Mouse (Mus musculus): ENCODE data around the gene Chil1.

DNA sequence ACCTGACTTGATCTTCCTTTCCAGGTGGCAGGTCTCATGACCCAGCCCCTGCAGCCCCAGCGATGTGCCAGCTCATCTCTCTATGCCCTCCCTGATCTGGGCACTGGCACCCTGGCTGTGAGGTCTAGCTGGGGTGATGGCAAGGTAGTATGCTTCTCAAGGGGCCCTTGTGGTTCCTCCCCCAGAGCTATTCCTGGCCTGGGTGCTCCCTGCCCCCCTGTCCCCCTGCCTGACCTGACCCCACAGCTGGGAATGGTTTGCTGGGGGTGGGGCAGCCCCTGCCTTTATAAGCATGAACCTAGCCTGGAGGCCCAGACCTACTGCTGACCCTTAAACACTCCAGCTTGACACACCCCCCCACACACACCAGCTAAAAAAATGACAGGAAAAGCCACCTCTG, 11.2 kb downstream of the Chil1 start, which contains the start of gene Mybph:
- no peak for TF ChIP-seq CTCF (IDR thresholded peaks at IDR 0.05; ENCODE audit: control insufficient read depth, insufficient read depth, insufficient read length)
- no peak for TF ChIP-seq CEBPB (IDR thresholded peaks at IDR 0.05; ENCODE audit: low read depth)
